Mouse (Mus musculus) liver, embryonic 14.5 days (tissue): ENCODE data around the gene Inpp4a.

Experiments used
- CTCF ChIP-seq: IDR thresholded peaks from 2 replicates; pipeline ENCODE4 v1.5.1; 2016; ENCODE audit warnings: antibody characterized with exemption, low read depth, control low read depth
- EP300 ChIP-seq: IDR thresholded peaks from 2 replicates; pipeline ENCODE4 v1.6.1; 2016; ENCODE audit warnings: antibody characterized with exemption, low read depth

GRCm38 (mm10) chr1:37327311-37327710 lies 27.6 kb downstream of the Inpp4a start:
- TF ChIP-seq CTCF (no peak), EP300 (no peak)
